Mouse (Mus musculus) mouse trophoblast stem cell (cell line): ENCODE measurements around the gene Sympk.

Source experiments
- in situ Hi-C, 2 experiments: fragments of 300-500 bp; cut with MseI, MboI; formaldehyde crosslinking; loops; 2 replicates in 1 of 2; 3 replicates in 1 of 2; pipeline ENCODE4 v1.15.1; 2025

Sympk gene

DNA sequence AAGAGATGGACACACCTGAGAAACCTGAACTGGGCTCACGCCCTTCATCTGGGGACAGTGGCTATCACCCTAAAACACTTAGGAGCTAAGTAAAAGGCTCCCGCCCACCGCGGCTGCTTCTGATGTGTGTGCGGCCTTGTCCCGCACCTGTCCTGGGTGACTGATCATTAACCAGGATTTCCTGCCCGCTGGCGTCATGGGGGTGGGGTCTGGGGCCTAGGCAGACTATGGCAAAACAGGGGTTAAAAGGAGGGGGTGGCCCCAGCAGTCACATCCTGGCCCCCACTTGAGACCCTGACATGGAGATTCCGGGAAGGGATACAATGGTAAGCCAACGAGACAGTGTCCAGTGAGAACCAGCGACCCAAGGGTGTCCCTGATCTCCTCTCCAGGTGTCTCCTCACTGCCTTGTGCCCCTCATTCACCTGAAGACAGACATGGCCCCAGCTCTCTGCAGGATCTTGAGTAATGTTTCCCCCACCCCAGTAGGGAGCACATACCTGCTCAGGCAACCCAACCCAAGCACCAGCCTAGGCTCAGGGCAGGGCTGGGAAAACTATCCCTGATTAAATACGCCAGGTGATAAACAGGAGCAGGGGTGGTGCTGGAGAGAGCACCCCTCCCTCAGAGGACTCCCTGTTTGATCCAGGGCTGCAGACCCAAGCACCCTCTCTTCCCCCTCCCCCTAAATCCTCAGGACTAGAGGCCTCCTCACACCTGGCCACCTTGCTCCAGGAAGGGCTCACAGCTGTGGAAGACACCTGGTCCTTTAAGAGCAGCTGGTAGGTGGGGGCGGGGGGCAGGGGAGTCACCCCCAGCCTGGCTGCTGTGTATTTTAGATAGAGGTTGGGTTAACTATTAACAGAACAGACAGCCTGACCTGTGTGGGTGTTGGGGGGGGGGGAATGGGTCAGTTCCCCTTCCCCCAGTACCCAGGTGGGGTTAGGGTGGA, 16.9 kb upstream of the Sympk start:
- in situ Hi-C loops: no loop called here

DNA sequence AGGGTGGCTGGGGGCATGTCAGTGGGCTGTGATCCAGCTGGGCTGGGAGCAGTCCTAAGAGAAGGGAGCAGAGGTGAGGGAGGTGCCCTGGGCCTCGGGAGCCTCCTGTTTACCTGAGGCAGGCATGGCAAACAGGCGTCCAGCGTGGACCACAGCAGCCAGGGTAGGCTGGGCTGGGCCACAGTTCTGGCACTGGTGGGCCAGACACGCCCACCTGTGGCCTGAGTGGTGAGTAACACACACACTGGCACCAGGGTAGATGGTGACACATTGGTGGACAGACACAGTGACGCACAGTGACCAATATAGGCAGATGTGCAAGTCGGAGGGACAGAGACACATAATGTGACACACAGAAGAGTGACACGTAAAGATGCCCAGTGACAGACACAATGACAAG, 13.6 kb upstream of the Sympk start:
- in situ Hi-C loops: no loop called here

DNA sequence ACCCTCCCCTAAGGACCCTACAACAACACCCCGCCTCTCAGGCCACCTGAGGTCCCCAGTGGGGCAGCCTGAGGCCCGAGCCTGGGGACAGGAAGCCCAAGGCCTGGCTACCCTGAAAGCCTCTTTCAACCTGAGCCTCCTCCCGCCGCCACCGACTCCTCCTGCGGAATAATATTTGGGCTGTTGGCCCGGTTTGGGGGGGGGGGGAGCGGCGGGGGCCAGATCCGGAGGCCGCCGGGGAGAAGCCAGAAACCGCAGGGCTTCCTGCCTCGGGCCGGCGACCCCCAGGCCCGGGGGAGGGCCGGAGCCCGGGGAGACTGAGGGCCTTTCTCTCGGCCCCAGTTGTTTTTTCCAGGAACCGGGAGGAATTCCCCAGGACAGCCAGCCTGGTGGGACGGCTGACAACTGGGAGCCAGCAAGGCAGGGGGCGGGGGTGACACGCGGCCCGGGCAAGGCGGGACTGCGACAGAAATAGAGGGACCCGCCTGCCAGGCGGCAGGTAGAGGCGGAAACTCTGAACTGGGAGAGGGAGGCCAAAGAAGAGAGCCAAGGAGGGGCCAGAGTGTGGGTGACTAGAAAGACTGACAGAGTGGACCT, 12.1 kb upstream of the Sympk start:
- in situ Hi-C loops: no loop called here

DNA sequence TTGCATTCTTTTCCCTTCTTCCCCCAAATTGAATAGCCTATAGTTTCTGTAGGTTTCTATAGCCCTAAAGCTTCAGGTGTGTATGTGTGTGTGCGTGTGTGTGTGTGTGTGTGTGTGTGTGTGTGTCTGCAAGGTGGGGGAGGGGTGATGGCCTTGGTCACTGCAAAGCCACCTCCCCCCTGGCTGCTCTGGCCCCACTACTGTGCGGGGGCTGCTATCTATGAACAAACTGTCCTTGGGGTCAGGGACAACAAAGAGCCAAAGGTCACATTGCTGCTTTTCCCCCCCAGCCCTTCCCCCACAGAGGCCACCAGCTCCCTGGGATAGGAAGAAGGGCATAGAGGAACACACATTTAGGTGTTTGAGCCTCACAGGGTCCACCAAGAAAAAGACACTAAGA, 11.3 kb upstream of the Sympk start:
- in situ Hi-C loops: no loop called here

DNA sequence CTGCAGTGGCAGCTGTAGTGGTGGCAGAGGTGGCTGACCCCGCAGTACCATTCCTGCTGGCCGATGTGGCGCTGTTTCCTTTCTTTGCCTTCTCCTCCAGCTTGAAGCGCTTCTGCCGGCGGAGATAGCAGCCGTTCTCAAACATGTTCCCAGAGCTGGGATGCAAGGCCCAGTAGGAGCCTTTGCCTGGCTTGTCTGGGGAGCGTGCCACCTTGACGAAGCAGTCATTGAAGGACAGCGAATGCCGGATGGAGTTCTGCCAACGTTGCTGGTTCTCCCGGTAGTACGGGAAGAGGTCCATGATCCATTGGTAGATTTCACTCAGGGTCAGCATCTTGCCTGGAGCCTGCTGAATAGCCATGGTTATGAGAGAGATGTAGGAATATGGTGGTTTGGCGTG, 9.7 kb upstream of the Sympk start:
- in situ Hi-C loops: no loop called here

DNA sequence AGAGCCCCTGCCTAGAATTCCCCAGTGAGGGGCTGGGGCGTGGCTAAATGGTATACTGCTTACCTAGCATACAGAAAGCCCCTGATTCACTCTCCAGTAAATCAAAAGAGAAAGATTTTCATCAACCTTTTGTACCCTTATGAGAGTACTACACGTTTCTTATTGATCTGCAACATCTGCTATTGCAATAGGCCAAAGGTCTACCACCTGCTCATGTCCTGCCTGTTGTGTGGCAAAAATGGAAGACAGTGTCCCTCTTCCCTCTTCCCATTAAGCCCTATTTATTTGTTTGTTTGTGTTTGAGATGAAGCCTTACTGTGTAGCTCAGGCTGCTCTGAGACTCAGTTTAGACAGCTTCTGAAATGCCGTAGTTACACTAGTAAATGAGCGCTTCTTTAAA, 8.1 kb upstream of the Sympk start:
- in situ Hi-C loops: no loop called here

DNA sequence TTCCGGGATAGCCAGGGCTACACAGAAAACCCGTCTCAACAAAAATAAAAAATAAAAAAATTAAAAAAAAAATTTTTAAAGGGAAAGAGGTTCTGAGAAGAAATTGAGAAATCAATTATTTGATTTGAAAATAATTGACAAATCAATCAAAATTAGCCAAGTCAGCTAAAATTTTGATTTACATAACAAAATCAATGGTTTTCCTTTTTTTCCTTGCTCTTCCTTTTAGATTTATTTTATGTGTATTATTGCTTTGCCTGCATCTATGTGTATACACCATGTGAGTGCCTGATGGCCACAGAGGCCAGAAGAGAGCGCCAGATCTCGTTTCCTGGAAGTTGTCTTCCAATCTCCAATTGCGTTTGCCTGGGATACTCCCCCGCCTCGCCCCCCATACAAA, 6.3 kb upstream of the Sympk start:
- in situ Hi-C loops: no loop called here

DNA sequence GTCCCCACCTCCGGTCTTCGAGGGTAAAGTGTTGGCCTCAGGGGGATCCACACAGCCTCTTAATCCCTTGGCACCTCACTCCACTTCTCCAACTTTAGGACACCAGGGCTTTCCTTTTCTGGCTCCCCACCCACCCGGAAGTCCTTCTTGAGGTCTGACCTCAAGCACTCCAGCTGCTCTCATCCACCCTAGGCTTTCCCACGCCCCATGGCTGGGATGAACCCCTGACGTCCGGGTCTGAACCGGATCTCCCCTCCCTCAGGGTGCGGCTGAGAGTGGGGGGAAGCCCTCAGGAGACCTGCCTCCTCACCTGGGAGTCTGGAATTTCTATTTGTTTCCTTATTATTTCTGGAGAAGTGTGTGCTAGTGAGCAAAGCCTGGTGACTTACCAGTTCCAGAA, 3.1 kb upstream of the Sympk start:
- in situ Hi-C loops: no loop called here

DNA sequence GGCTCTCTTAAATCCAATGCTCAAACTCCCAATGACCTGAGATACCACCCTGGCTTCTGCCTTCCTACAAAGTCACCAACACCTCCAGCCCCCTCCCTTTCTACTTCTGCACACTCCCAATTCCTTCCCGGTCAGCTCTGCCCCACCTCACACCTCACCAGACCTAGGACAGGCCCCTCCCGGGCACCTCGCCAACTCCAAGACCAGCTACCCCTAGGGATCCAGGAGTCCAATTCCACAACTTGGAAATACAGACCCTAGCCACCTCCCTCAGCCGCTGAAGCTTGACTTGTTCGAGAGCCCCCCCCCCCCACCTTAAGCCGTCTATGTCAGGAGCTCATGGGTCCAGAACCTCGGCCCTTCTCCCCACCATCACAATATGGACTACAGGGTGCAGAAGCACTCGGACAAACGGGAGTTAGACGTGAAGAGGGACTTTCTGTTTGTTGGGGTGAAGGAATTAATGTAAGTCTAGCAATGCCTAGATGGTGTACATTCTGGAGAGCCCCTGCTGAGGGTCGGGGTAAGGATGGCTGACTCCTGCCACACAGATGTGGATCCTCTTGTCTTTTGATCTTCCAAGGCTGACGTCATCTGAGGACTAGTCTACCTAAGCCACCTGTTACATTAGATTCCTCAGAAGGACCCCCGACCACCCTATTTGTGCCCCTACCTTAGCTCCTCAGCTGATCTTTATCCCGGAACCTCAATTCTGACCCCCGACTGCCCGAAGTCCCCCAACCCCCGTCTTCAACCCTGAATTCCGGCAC, 1.8 kb upstream of the Sympk start:
- in situ Hi-C loops: no loop called here

DNA sequence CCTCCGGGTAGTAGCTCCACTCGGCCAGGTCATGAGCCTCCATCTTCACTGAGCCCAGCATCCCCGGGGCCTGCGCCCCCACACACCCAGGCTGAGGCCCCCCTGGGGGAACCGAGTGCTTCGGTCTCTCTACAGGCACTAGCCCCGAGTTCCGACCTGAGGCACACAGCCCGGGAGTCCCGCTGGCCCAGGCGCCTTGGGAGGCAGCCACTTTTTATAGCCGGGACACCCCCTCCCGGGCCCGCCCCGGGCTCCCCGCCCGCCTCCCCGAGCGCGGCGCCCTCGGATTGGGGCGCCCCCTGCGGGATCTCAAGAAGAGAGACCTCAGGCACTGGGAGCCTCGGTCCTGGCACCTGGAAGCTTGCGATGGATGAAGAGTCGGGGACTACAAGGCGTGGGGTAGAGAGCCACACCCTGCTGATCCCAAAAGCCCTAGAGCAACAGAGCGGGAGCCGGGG, 791 bp upstream of the Sympk start, which contains the start of gene Foxa3:
TSS of gene Foxa3 (minus strand) at position 182 of the 458 bp plus-strand sequence.
- in situ Hi-C loops: no loop called here

DNA sequence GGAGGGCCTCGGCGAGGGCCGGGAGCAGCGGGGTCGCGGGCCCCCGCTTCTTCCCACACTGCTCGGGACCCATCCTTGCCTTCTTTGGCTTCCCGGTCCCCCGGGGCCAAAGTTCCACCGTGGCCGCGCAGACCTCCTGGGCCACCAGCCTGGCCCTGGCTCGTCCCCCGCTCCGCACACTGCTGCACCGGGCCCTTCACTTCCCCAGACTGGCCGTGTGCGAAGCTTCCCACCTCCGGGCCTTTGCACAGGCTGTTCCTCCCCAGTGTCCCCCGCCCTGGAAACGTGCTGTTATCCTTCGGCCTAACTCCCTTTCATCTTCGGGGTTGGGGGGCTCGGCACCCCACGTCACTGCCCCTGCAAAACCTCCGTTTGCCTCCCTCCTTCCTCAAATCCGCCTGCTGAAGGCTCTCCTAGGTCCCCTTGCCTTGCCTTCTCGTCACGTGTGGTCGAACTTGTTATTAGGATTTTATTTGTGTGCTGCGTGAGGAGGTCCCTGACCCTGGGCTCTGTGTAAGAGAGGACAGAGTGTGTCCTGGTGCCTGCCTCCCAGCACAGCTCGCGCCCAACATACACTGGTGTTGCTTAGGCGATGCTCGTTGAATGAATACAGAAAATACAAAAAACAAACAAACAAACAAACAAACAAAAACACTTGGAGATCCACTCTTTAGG, 541 bp downstream of the Sympk start:
- in situ Hi-C loops: no loop called here

DNA sequence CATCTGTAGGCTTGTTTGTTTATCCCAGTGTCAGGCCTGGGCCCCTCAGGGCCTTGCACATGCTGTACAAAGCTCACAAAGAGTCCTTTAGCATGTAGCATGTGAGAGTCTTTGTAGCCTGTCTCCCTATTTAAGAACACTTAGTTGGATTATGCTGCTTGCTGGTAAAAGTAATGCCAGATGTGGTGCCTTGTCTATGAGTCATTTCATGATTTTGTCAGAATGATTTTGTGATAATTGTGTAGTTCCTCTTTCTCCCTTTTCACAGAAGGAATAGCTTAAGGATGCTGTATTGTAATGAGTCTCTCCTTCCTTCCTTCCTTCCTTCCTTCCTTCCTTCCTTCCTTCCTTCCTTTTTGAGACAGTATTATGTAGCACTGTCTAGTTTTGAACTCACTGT, 3.9 kb downstream of the Sympk start:
- in situ Hi-C loops: no loop called here

DNA sequence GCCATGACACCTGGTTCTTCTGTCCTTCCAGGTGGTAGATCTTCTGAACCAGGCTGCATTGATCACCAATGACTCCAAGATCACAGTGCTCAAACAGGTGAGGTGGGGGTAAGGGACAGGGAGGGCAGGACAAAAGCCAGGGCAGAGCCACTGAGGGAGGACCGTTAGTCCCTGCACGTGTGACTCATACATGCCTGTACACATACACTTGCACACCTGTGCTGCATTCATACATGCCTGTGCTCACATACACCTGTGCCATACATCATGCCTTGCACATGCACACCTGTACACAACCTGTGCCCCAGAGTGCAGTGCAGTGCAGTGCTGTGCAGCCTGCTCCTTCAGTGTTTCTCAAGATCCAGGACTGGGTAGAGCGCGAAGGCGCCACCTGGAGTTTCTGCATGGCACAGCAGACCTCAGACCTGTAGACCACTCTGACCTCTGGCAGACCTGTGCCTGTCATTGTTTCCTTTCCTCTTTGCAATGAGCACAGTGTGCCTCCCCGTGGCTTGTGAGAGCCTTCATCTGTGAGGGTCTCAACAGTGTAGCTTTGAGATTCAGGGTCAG, 5.0 kb downstream of the Sympk start:
- in situ Hi-C loops: no loop called here

DNA sequence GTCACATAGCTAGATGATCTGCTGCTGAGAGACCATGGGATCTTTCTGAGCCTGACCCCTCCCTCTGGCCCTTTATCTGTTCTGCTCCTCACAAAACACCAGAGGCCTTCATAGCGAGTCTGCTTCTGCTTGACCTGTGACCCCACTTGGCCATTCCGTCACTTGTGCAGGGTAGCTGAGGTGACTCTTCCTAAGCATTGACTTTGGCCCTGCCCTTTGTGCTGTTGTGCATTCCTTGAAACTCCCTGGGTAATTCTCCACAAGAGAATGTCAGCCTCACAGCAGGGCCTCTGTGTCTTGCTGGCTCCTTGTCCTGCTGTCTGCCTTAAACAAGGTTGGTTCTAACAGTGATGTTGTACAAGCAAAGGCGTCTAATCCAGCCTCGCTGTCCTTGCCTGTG, 7.5 kb downstream of the Sympk start:
- in situ Hi-C loops: no loop called here

DNA sequence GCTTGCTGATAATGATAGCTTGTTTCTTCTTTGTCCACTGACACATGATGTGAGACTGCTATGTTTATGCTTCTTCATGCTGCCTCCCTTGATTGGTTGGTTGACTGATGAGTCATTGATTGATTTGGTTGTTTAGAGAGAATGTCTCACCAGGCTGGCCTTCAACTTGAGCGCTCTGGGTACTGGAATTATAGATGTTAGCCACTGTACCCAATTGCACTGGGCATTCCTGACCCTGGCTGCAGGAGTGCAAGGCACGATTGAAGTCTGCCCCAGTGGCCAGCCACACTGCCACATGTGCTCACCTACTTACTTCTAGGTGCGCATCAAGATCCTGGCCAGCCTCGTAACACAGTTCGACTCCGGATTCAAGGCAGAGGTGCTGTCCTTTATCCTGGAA, 20.4 kb downstream of the Sympk start:
- in situ Hi-C loops: no loop called here

DNA sequence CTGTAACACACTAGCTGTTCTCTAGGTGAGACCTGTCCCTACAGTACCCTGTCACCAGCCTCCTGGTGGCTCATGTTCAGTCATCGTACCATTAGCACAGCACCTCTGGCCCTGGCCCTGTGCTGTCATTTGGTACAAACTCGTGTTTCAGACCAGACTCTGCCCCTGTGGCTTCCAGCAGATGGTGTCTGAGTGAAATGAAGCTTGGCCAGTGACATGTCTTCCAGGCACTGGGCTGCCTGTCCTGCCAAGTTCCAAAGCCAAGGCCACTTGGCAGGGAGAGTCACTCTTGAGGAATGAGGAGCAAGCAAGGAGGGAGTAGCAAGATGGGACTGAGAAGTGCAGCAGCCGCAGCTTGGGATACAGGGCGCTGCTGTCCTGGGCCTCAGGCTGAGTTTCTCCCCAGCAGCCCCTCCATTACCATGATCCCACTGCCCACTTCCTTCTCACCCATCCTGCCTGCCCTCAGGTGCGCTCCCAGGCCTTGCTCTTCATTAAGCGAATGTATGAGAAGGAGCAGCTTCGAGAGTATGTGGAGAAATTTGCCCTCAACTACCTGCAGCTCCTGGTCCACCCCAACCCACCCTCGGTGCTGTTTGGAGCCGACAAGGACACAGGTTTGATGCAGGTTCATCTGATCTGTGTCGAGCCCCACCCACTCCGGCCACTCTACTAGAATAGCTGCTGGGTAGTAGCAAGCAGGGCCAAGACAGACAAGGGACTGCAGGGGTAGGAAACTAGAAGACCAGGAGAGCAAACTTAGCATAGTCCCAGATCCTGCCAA, 22.3 kb downstream of the Sympk start:
- in situ Hi-C loops: no loop called here

DNA sequence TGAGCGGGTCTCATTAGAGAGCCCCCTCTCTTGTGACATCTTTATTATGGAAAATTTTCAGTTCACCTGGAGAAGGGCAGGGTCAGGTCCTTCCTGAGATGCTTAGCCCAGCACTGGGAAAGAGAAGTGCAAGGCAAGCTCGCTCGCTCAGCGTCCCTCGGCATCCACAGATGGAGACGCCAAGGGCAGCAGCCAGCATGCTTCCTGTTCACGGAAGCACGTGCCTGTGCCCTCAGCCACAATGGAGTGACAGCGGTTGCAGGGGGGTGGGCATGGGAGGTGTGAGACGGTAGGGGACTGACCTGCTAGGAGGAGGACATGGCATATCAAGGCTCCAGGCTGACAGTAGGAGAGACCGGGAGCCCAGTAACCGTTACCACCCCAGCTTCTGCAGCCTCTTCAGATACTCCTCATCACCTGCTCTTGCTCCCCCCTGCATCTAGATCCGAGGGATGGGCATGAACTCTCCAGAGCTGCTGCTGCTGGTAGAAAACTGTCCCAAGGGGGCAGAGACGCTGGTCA, 23.9 kb downstream of the Sympk start:
- in situ Hi-C loops: no loop called here

DNA sequence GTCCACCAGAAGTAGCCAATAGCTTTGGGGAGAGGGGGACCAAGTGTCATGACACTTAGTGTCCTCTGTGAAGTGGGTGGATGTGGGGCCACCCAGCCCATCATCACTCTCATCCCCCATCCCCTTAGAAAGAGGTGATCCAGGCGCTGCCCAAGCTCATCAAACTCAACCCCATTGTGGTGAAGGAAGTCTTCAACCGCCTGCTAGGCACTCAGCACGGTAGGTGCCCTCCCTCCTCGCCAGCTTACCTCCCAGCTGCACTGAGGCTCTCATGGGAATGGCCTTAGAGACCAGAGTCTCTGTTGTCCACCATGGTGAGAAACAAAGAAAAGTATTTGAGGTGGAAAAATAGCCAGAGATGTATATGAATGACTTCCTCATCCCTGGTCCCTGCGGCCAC, 25.1 kb downstream of the Sympk start:
- in situ Hi-C loops: no loop called here

DNA sequence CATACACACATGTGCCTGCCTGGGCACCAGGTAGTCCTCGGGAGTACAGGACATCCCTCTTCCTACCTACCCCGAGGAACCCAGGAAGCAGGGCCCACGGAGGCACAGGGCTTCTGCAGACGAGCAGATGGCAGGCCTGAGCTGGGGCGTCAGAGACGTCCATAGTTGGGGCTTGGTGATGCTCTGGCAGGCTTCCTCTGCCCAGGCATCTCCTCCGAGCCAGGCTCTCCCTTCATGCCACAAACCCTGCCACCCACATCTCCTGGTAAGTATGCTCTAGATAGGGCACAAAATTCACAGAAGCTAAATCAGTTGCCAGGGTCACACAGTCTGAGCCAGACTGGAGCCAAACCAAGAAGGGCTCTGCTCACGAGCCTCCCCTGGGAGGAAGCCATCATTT, 26.0 kb downstream of the Sympk start:
- in situ Hi-C loops: no loop called here

DNA sequence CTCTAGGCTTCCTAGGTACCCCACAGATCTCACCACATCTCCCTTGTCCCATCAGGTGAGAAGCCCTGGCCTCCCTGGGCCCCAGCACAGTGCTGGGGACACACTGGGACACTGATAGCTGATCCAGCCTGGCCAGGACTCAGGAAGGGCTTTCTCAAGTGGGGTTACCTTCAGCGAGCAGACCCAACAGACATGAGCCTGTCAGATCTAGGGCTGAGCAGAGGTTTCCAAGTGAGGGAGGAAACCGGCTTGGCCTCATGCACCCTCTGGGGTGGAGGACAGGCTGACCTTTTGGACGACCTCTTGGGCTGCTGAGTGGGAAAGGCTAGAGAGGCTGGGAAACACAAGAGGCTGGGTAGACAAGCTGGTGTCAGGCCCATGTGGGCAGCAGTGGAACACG, 27.0 kb downstream of the Sympk start:
- in situ Hi-C loops: no loop called here
